Comparison of ENCODE assay signal across 17 mouse cellular contexts in genomic region chr10:80684984-80685383, GRCm38 (mm10). TPM values are rescaled to one million over a fixed set of nuclear protein-coding genes. Genes with fewer than 3 reads are reported as not detected.
DNase-seq lines count a peak whose midpoint lies in the region; ATAC-seq and TF ChIP-seq lines count a peak whose summit lies in the region.
"Had no signal": no experiment of that assay in that cellular context is flagged by ENCODE, and none has a peak within 500 bp of the region (broad histone marks: within the 10 kb centered on the region; RNA-seq: fewer than 3 reads in every experiment).

No protein-coding gene starts in this region.

- peaks cover 67% of the 10 kb centered on the region for H3K36me3 ChIP-seq in midbrain, embryonic 10.5 days
- peaks cover 46% of the 10 kb centered on the region for H3K36me3 ChIP-seq in midbrain, postnatal 0 days (ENCODE audit: insufficient read depth, low read length)
- H3K36me3 ChIP-seq in liver, embryonic 12.5 days, result peaks cover 65% of the 10 kb centered on the region
- H3K36me3 ChIP-seq in limb, embryonic 10.5 days, result peaks cover 62% of the 10 kb centered on the region
- H3K36me3 ChIP-seq in hindbrain, embryonic 16.5 days (ENCODE audit: control insufficient read depth, insufficient read depth, low read length), result peaks cover 36% of the 10 kb centered on the region

- TF ChIP-seq CTCF in midbrain, postnatal 0 days (IDR thresholded peaks at IDR 0.05), result no peak

- H3K9ac ChIP-seq in midbrain, postnatal 0 days (replicated peaks; ENCODE audit: low read length, poor library complexity, severe bottlenecking), result no peak overlapping the region
- H3K9ac ChIP-seq in liver, embryonic 12.5 days, result peak overlapping the region; percentile 73
- H3K9ac ChIP-seq in hindbrain, embryonic 16.5 days (ENCODE audit: low read depth, low read length), result no peak overlapping the region
- H3K9ac ChIP-seq: embryonic facial prominence, embryonic 15.5 days; forebrain, embryonic 13.5 days; heart, embryonic 15.5 days; midbrain, embryonic 12.5 days; neural tube, embryonic 15.5 days had no signal

- H3K4me1 ChIP-seq in midbrain, embryonic 10.5 days, result peaks cover 4% of the 10 kb centered on the region; the same call in 1 of the 2 replicates
- H3K4me1 ChIP-seq in midbrain, postnatal 0 days (ENCODE audit: insufficient read depth, low read length), result no peaks in the 10 kb centered on the region
- H3K4me1 ChIP-seq in liver, embryonic 12.5 days, result peaks cover 48% of the 10 kb centered on the region
- H3K4me1 ChIP-seq in limb, embryonic 10.5 days, result peaks cover 4% of the 10 kb centered on the region
- no peaks in the 10 kb centered on the region for H3K4me1 ChIP-seq in hindbrain, embryonic 16.5 days (ENCODE audit: control insufficient read depth, insufficient read depth, low read depth, low read length)
- H3K4me1 ChIP-seq: forebrain, embryonic 13.5 days; midbrain, embryonic 12.5 days; neural tube, embryonic 15.5 days had no signal

- DNase-seq in midbrain, embryonic 10.5 days (ENCODE audit: low spot score), result no peak
- no peak for DNase-seq in midbrain, postnatal 0 days (ENCODE audit: low spot score)
- peak; percentile 82 for DNase-seq in c-Kit-positive CD71-positive TER-119-positive erythroid progenitor cells, embryonic 14.5 days (ENCODE audit: low spot score)
- DNase-seq in limb, embryonic 10.5 days (ENCODE audit: low spot score), result no peak
- no peak for DNase-seq in adrenal gland, adult 8-10 months
- DNase-seq: gastrocnemius, postnatal 36 days; lung, postnatal 36 days; right cerebral cortex, postnatal 25 days had no signal

- no peak for ATAC-seq in midbrain, postnatal 0 days (ENCODE audit: low FRiP score)
- ATAC-seq in liver, embryonic 12.5 days, result peak; percentile 85
- ATAC-seq in hindbrain, embryonic 16.5 days, result no peak
- ATAC-seq: forebrain, embryonic 13.5 days had no signal

- no peaks in the 10 kb centered on the region for H3K9me3 ChIP-seq in midbrain, embryonic 10.5 days (replicated peaks)
- H3K9me3 ChIP-seq in midbrain, postnatal 0 days (ENCODE audit: low read length), result no peaks in the 10 kb centered on the region
- H3K9me3 ChIP-seq in liver, embryonic 12.5 days (replicated peaks), result no peaks in the 10 kb centered on the region
- no peaks in the 10 kb centered on the region for H3K9me3 ChIP-seq in limb, embryonic 10.5 days (replicated peaks)
- H3K9me3 ChIP-seq in hindbrain, embryonic 16.5 days (ENCODE audit: control insufficient read depth, low read length), result no peaks in the 10 kb centered on the region
- H3K9me3 ChIP-seq: embryonic facial prominence, embryonic 15.5 days; forebrain, embryonic 13.5 days; heart, embryonic 15.5 days; hindbrain, embryonic 10.5 days; midbrain, embryonic 12.5 days; neural tube, embryonic 15.5 days had no signal

- no peak overlapping the region for H3K4me3 ChIP-seq in midbrain, embryonic 10.5 days
- no peak overlapping the region for H3K4me3 ChIP-seq in midbrain, postnatal 0 days (ENCODE audit: low read depth, low read length)
- H3K4me3 ChIP-seq in liver, embryonic 12.5 days, result peak overlapping the region; percentile 25
- H3K4me3 ChIP-seq in limb, embryonic 10.5 days, result no peak overlapping the region
- H3K4me3 ChIP-seq in hindbrain, embryonic 16.5 days (ENCODE audit: low read length), result no peak overlapping the region
- H3K4me3 ChIP-seq: embryonic facial prominence, embryonic 15.5 days; forebrain, embryonic 13.5 days; heart, embryonic 15.5 days; hindbrain, embryonic 10.5 days; midbrain, embryonic 12.5 days; myocyte; neural tube, embryonic 15.5 days had no signal

- H3K4me2 ChIP-seq in midbrain, postnatal 0 days (ENCODE audit: low read depth, low read length, poor library complexity, severe bottlenecking), result no peak overlapping the region
- H3K4me2 ChIP-seq in liver, embryonic 12.5 days, result peak overlapping the region; percentile 67
- no peak overlapping the region for H3K4me2 ChIP-seq in hindbrain, embryonic 16.5 days (ENCODE audit: low read length)
- H3K4me2 ChIP-seq: embryonic facial prominence, embryonic 15.5 days; forebrain, embryonic 13.5 days; heart, embryonic 15.5 days; midbrain, embryonic 12.5 days; neural tube, embryonic 15.5 days had no signal

- WGBS in midbrain, embryonic 10.5 days, result 90% methylated on average over 4 of the region's 4 CpGs
- WGBS in midbrain, postnatal 0 days, result 94% methylated on average over 4 of the region's 4 CpGs
- WGBS in liver, embryonic 12.5 days (ENCODE audit: insufficient replicate concordance), result 26% methylated on average over 4 of the region's 4 CpGs
- 87% methylated on average over 4 of the region's 4 CpGs for WGBS in limb, embryonic 10.5 days
- WGBS in hindbrain, embryonic 16.5 days, result 82% methylated on average over 4 of the region's 4 CpGs

- no peaks in the 10 kb centered on the region for H3K27me3 ChIP-seq in midbrain, embryonic 10.5 days (ENCODE audit: low read depth, poor library complexity, severe bottlenecking)
- H3K27me3 ChIP-seq in midbrain, postnatal 0 days (ENCODE audit: insufficient read depth, low read length), result no peaks in the 10 kb centered on the region
- no peaks in the 10 kb centered on the region for H3K27me3 ChIP-seq in liver, embryonic 12.5 days (replicated peaks)
- no peaks in the 10 kb centered on the region for H3K27me3 ChIP-seq in limb, embryonic 10.5 days (ENCODE audit: low read depth, poor library complexity, severe bottlenecking)
- H3K27me3 ChIP-seq in hindbrain, embryonic 16.5 days (replicated peaks; ENCODE audit: control insufficient read depth, insufficient read depth, low read length), result no peaks in the 10 kb centered on the region
- H3K27me3 ChIP-seq: embryonic facial prominence, embryonic 15.5 days; forebrain, embryonic 13.5 days; heart, embryonic 15.5 days; midbrain, embryonic 12.5 days; neural tube, embryonic 15.5 days had no signal

- H3K27ac ChIP-seq in midbrain, embryonic 10.5 days (replicated peaks), result 0 out of 2 replicates have a peak overlapping the region, but pooled peaks have one; percentile 1
- H3K27ac ChIP-seq in midbrain, postnatal 0 days (ENCODE audit: low read depth, low read length), result no peak overlapping the region
- peak overlapping the region; percentile 98 for H3K27ac ChIP-seq in liver, embryonic 12.5 days
- H3K27ac ChIP-seq in limb, embryonic 10.5 days, result no peak overlapping the region
- H3K27ac ChIP-seq in hindbrain, embryonic 16.5 days (ENCODE audit: low read depth, low read length), result no peak overlapping the region
- H3K27ac ChIP-seq: embryonic facial prominence, embryonic 15.5 days; forebrain, embryonic 13.5 days; heart, embryonic 15.5 days; hindbrain, embryonic 10.5 days; midbrain, embryonic 12.5 days; neural tube, embryonic 15.5 days had no signal

RNA-seq across cellular contexts. Expression of gene Mknk2, which starts 7.1 kb away (rescaled TPM):
- 82.7 and 84.7 TPM in 2 replicates for polyA plus RNA-seq in midbrain, embryonic 10.5 days (2016; fragmentation: Nextera tagmentation; extraction: Ambion mirVana)
- 74.6 and 74.7 TPM in 2 replicates for total RNA-seq in midbrain, postnatal 0 days (2014; rRNA removed)
- polyA plus RNA-seq in midbrain, postnatal 0 days (2015; fragmentation: Nextera tagmentation; extraction: Ambion mirVana), result 35.3 and 36.0 TPM in 2 replicates
- polyA plus RNA-seq in liver, embryonic 12.5 days (2016; fragmentation: Nextera tagmentation; extraction: Ambion mirVana), result 124 and 125 TPM in 2 replicates
- 137 and 153 TPM in 2 replicates for polyA plus RNA-seq in limb, embryonic 10.5 days (2016; fragmentation: Nextera tagmentation; extraction: Ambion mirVana)
- polyA plus RNA-seq in hindbrain, embryonic 16.5 days (2015; fragmentation: Nextera tagmentation; extraction: Ambion mirVana), result 35.6 and 55.7 TPM in 2 replicates
- 100 to 1,000 TPM; 106 to 157 (median 123) TPM for total RNA-seq in adrenal gland, adult 8-10 months (2022)

RNA-seq across cellular contexts. Expression of gene Mob3a, which starts 16.8 kb away (rescaled TPM):
- 69.9 and 73.9 TPM in 2 replicates for polyA plus RNA-seq in midbrain, embryonic 10.5 days (2016; fragmentation: Nextera tagmentation; extraction: Ambion mirVana)
- 66.6 and 75.1 TPM in 2 replicates for total RNA-seq in midbrain, postnatal 0 days (2014; rRNA removed)
- polyA plus RNA-seq in midbrain, postnatal 0 days (2015; fragmentation: Nextera tagmentation; extraction: Ambion mirVana), result 44.9 and 48.5 TPM in 2 replicates
- polyA plus RNA-seq in liver, embryonic 12.5 days (2016; fragmentation: Nextera tagmentation; extraction: Ambion mirVana), result 43.9 and 45.3 TPM in 2 replicates
- 48.2 and 54.7 TPM in 2 replicates for polyA plus RNA-seq in limb, embryonic 10.5 days (2016; fragmentation: Nextera tagmentation; extraction: Ambion mirVana)
- 56.9 and 59.5 TPM in 2 replicates for polyA plus RNA-seq in hindbrain, embryonic 16.5 days (2015; fragmentation: Nextera tagmentation; extraction: Ambion mirVana)
- total RNA-seq in adrenal gland, adult 8-10 months (2022), result 10 to 100 TPM; 16.2 to 33.5 (median 25.7) TPM

RNA-seq across cellular contexts. Expression of gene Izumo4, which starts 17.0 kb away (rescaled TPM):
- 8.9 and 15.7 TPM in 2 replicates for polyA plus RNA-seq in midbrain, embryonic 10.5 days (2016; fragmentation: Nextera tagmentation; extraction: Ambion mirVana)
- total RNA-seq in midbrain, postnatal 0 days (2014; rRNA removed), result 26.3 and 48.0 TPM in 2 replicates
- 44.0 and 47.4 TPM in 2 replicates for polyA plus RNA-seq in midbrain, postnatal 0 days (2015; fragmentation: Nextera tagmentation; extraction: Ambion mirVana)
- polyA plus RNA-seq in liver, embryonic 12.5 days (2016; fragmentation: Nextera tagmentation; extraction: Ambion mirVana), result 10.1 and 10.6 TPM in 2 replicates
- polyA plus RNA-seq in limb, embryonic 10.5 days (2016; fragmentation: Nextera tagmentation; extraction: Ambion mirVana), result 8.6 and 10.8 TPM in 2 replicates
- polyA plus RNA-seq in hindbrain, embryonic 16.5 days (2015; fragmentation: Nextera tagmentation; extraction: Ambion mirVana), result 43.7 and 50.4 TPM in 2 replicates
- 10 to 100 TPM; 19.3 to 46.2 (median 33.3) TPM for total RNA-seq in adrenal gland, adult 8-10 months (2022)

RNA-seq across cellular contexts. Expression of gene Btbd2, which starts 28.1 kb away (rescaled TPM):
- polyA plus RNA-seq in midbrain, embryonic 10.5 days (2016; fragmentation: Nextera tagmentation; extraction: Ambion mirVana), result 70.3 and 75.2 TPM in 2 replicates
- total RNA-seq in midbrain, postnatal 0 days (2014; rRNA removed), result 168 and 215 TPM in 2 replicates
- 71.6 and 80.4 TPM in 2 replicates for polyA plus RNA-seq in midbrain, postnatal 0 days (2015; fragmentation: Nextera tagmentation; extraction: Ambion mirVana)
- 26.0 and 27.3 TPM in 2 replicates for polyA plus RNA-seq in liver, embryonic 12.5 days (2016; fragmentation: Nextera tagmentation; extraction: Ambion mirVana)
- 84.9 and 98.6 TPM in 2 replicates for polyA plus RNA-seq in limb, embryonic 10.5 days (2016; fragmentation: Nextera tagmentation; extraction: Ambion mirVana)
- polyA plus RNA-seq in hindbrain, embryonic 16.5 days (2015; fragmentation: Nextera tagmentation; extraction: Ambion mirVana), result 21.2 and 83.2 TPM in 2 replicates
- 10 to 100 TPM; 63.4 to 94.6 (median 79.1) TPM for total RNA-seq in adrenal gland, adult 8-10 months (2022)

RNA-seq across cellular contexts. Expression of gene Ap3d1, which starts 57.1 kb away (rescaled TPM):
- 57.1 and 62.5 TPM in 2 replicates for polyA plus RNA-seq in midbrain, embryonic 10.5 days (2016; fragmentation: Nextera tagmentation; extraction: Ambion mirVana)
- 182 and 183 TPM in 2 replicates for total RNA-seq in midbrain, postnatal 0 days (2014; rRNA removed)
- 95.4 and 105 TPM in 2 replicates for polyA plus RNA-seq in midbrain, postnatal 0 days (2015; fragmentation: Nextera tagmentation; extraction: Ambion mirVana)
- polyA plus RNA-seq in liver, embryonic 12.5 days (2016; fragmentation: Nextera tagmentation; extraction: Ambion mirVana), result 36.5 and 38.2 TPM in 2 replicates
- 54.6 and 60.6 TPM in 2 replicates for polyA plus RNA-seq in limb, embryonic 10.5 days (2016; fragmentation: Nextera tagmentation; extraction: Ambion mirVana)
- polyA plus RNA-seq in hindbrain, embryonic 16.5 days (2015; fragmentation: Nextera tagmentation; extraction: Ambion mirVana), result 102 and 105 TPM in 2 replicates
- total RNA-seq in adrenal gland, adult 8-10 months (2022), result 100 to 1,000 TPM in 2 of 4 experiments, 10 to 100 TPM in 2; 91.8 to 136 (median 113) TPM

Comparison
In these comparisons a context has a peak if more than half of its experiments do, and no peak if none do; other contexts are left out.
1. H3K27ac ChIP-seq: peak in midbrain, embryonic 10.5 days (single experiment) and liver, embryonic 12.5 days (single experiment); none in midbrain, postnatal 0 days (single experiment), limb, embryonic 10.5 days (single experiment) and hindbrain, embryonic 16.5 days (single experiment).